Mouse (Mus musculus): ENCODE results near the gene Cadm1. TPM values are rescaled to one million over a fixed set of nuclear protein-coding genes. Genes with fewer than 3 reads are reported as not detected.

The Cadm1 gene
- total and polyA plus RNA-seq, 2 experiments from 2014 or later = 3.7 to 5.5 TPM

DNA sequence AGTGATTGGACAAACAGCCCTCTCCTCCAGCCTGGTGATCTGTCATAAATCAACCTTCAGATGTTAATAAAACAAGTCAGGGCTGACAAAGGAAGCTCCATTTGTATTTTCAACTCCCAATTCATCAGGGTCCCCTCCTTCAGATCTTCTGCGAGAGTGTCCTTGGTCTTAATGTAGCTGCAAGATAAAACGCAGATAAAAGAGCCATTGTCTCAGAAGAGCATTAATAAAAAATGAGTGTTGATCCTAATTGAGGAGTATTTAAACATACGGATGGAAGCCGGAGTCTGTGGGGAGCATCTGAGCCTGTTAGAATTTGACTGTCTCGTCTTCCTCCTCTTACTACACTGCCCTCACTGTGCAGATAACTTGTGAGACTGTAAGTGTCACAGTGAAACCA is 234.9 kb downstream of the Cadm1 start:
- ATAC-seq (ENCODE audit: insufficient read depth, low read depth) (no peak), DNase-seq (ENCODE audit: low spot score) (no peak)
- no peak for TF ChIP-seq CTCF (IDR thresholded peaks at IDR 0.05; ENCODE audit: low read depth)
- TF ChIP-seq EP300 (IDR thresholded peaks at IDR 0.05; ENCODE audit: low read depth) = no peak
- 58% methylated on average over 5 of the region's 5 CpGs for WGBS
- no peak overlapping the region for H3K4me2 ChIP-seq (ENCODE audit: low read depth, low read length)
- no peaks in the 10 kb centered on the region for H3K36me3 ChIP-seq (replicated peaks; ENCODE audit: control insufficient read depth, insufficient read depth, low read length)
- no peaks in the 10 kb centered on the region for H3K4me1 ChIP-seq (ENCODE audit: control insufficient read depth, insufficient read depth)
- H3K9ac ChIP-seq (replicated peaks; ENCODE audit: low read depth, low read length) = no peak overlapping the region
- H3K27me3 ChIP-seq (ENCODE audit: control insufficient read depth, insufficient read depth, low read length) = no peaks in the 10 kb centered on the region
- H3K4me3 ChIP-seq (ENCODE audit: low read depth, low read length) = no peak overlapping the region
- H3K9me3 ChIP-seq (replicated peaks; ENCODE audit: control insufficient read depth, low read length) = no peaks in the 10 kb centered on the region
- no peak overlapping the region for H3K27ac ChIP-seq (ENCODE audit: low read depth)

DNA sequence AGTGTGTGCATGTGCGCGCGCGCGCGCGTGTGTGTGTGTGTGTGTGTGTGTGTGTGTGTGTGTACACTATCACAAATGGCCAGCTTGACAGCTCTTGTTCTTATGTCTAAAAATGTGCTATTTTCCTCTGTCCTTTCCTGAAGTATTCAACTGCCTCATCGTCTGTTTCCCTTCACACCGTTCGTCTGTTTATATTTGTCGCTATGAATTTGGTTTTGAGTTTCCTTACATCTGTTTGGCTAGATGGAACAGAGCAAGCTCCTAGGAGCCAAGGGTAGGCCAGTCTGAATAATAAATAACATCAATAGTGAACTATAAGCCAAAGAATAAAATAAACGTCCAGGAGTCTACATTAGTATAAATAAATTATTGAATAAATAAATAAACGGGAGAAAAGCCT is 235.3 kb downstream of the Cadm1 start:
- Histone ChIP-seq H3K36me3 (replicated peaks; ENCODE audit: control insufficient read depth, insufficient read depth, low read length) (no peaks in the 10 kb centered on the region), H3K9me3 (replicated peaks; ENCODE audit: control insufficient read depth, low read length) (no peaks in the 10 kb centered on the region), H3K27me3 (ENCODE audit: control insufficient read depth, insufficient read depth, low read length) (no peaks in the 10 kb centered on the region), H3K9ac (replicated peaks; ENCODE audit: low read depth, low read length) (no peak overlapping the region), H3K27ac (ENCODE audit: low read depth) (no peak overlapping the region), H3K4me1 (ENCODE audit: control insufficient read depth, insufficient read depth) (no peaks in the 10 kb centered on the region), H3K4me3 (ENCODE audit: low read depth, low read length) (no peak overlapping the region), H3K4me2 (ENCODE audit: low read depth, low read length) (no peak overlapping the region)
- WGBS = 82% methylated on average over 13 of the region's 13 CpGs
- DNase-seq (ENCODE audit: low spot score) (no peak), ATAC-seq (ENCODE audit: insufficient read depth, low read depth) (no peak)
- TF ChIP-seq CTCF (IDR thresholded peaks at IDR 0.05; ENCODE audit: low read depth) = no peak
- no peak for TF ChIP-seq EP300 (IDR thresholded peaks at IDR 0.05; ENCODE audit: low read depth)

DNA sequence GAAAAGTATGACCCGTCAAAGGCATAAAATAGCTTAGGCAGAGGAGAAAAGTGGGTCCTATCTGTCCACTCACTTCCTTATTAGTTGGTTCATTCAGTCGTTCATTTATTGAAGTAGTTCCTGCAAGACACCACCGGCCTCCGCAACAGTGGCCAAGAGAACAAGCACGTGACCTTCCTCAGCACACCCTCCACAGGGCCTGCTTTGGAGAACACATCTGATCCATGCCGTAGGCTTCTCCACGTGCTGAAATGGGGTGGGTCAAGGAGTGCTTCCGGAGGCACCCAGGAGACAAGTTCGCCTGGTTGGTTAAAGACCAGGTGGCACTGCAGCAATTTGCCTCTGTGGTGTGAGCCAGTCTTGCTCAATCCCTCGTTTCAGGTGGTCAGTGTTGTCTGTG is 236.4 kb downstream of the Cadm1 start:
- Histone ChIP-seq H3K4me2 (ENCODE audit: low read depth, low read length) (no peak overlapping the region), H3K4me3 (ENCODE audit: low read depth, low read length) (no peak overlapping the region), H3K27ac (ENCODE audit: low read depth) (no peak overlapping the region), H3K9ac (replicated peaks; ENCODE audit: low read depth, low read length) (no peak overlapping the region), H3K4me1 (ENCODE audit: control insufficient read depth, insufficient read depth) (no peaks in the 10 kb centered on the region), H3K27me3 (ENCODE audit: control insufficient read depth, insufficient read depth, low read length) (no peaks in the 10 kb centered on the region), H3K36me3 (replicated peaks; ENCODE audit: control insufficient read depth, insufficient read depth, low read length) (no peaks in the 10 kb centered on the region), H3K9me3 (replicated peaks; ENCODE audit: control insufficient read depth, low read length) (no peaks in the 10 kb centered on the region)
- TF ChIP-seq CTCF (IDR thresholded peaks at IDR 0.05; ENCODE audit: low read depth) = no peak
- no peak for TF ChIP-seq EP300 (IDR thresholded peaks at IDR 0.05; ENCODE audit: low read depth)
- 76% methylated on average over 10 of the region's 10 CpGs for WGBS
- ATAC-seq (ENCODE audit: insufficient read depth, low read depth) (no peak), DNase-seq (ENCODE audit: low spot score) (no peak)

DNA sequence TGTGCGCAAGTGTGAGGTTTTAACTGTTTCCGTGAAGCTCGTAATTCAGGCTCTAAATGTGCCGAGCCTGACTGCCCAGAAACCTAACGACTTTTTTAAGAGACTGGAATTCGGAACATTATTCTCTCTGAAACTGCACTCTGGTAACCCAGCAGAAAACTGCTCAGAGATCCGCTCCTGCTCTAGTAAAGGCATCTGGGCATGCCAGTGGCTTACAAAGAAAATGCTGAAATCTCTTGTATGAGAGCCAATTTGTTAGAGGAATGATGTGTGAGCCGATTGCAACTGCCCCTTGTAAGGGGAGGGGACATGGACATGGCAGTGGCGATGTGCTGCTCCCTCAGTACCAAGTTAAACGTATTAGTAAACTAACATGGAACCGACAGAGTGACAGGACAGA is 240.9 kb downstream of the Cadm1 start:
- no peak for DNase-seq (ENCODE audit: low spot score)
- Histone ChIP-seq H3K27me3 (ENCODE audit: control insufficient read depth, insufficient read depth, low read length) (no peaks in the 10 kb centered on the region), H3K9ac (replicated peaks; ENCODE audit: low read depth, low read length) (no peak overlapping the region), H3K4me1 (ENCODE audit: control insufficient read depth, insufficient read depth) (no peaks in the 10 kb centered on the region; the same call in 1 of the 2 replicates), H3K4me3 (ENCODE audit: low read depth, low read length) (no peak overlapping the region), H3K36me3 (replicated peaks; ENCODE audit: control insufficient read depth, insufficient read depth, low read length) (no peaks in the 10 kb centered on the region), H3K27ac (ENCODE audit: low read depth) (no peak overlapping the region), H3K9me3 (replicated peaks; ENCODE audit: control insufficient read depth, low read length) (no peaks in the 10 kb centered on the region), H3K4me2 (ENCODE audit: low read depth, low read length) (no peak overlapping the region)
- ATAC-seq (ENCODE audit: insufficient read depth, low read depth) = no peak
- WGBS = 70% methylated on average over 11 of the region's 11 CpGs
- no peak for TF ChIP-seq CTCF (IDR thresholded peaks at IDR 0.05; ENCODE audit: low read depth)
- no peak for TF ChIP-seq EP300 (IDR thresholded peaks at IDR 0.05; ENCODE audit: low read depth)

DNA sequence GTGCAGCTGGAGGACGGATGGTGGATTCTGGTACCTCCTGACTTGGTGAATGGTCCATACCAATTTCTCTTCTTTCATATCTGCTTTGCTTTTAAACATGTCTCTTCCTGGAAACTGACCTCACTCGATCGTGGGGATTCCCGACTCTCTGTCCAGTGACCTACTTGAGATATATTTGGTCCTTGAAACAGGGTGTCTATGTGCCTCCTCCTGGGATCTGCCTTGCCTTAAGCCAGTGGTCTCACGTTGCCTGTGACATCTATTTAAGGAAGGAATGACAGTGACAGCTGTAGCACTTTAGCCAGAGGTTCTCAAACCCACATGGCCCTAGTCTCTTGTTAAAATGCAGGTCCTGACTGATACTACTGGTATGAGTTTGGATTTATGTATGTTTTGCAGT is 242.0 kb downstream of the Cadm1 start:
- H3K9me3 ChIP-seq (replicated peaks; ENCODE audit: control insufficient read depth, low read length) = no peaks in the 10 kb centered on the region
- WGBS = 25% methylated on average over 5 of the region's 5 CpGs
- H3K27ac ChIP-seq (ENCODE audit: low read depth) = no peak overlapping the region
- TF ChIP-seq EP300 (IDR thresholded peaks at IDR 0.05; ENCODE audit: low read depth) (no peak), CTCF (IDR thresholded peaks at IDR 0.05; ENCODE audit: low read depth) (no peak)
- H3K4me2 ChIP-seq (ENCODE audit: low read depth, low read length) = no peak overlapping the region
- no peaks in the 10 kb centered on the region; the same call in 1 of the 2 replicates for H3K4me1 ChIP-seq (ENCODE audit: control insufficient read depth, insufficient read depth)
- no peak for ATAC-seq (ENCODE audit: insufficient read depth, low read depth)
- no peaks in the 10 kb centered on the region for H3K27me3 ChIP-seq (ENCODE audit: control insufficient read depth, insufficient read depth, low read length)
- no peak overlapping the region for H3K9ac ChIP-seq (replicated peaks; ENCODE audit: low read depth, low read length)
- no peaks in the 10 kb centered on the region for H3K36me3 ChIP-seq (replicated peaks; ENCODE audit: control insufficient read depth, insufficient read depth, low read length)
- DNase-seq (ENCODE audit: low spot score) = no peak
- no peak overlapping the region for H3K4me3 ChIP-seq (ENCODE audit: low read depth, low read length)

DNA sequence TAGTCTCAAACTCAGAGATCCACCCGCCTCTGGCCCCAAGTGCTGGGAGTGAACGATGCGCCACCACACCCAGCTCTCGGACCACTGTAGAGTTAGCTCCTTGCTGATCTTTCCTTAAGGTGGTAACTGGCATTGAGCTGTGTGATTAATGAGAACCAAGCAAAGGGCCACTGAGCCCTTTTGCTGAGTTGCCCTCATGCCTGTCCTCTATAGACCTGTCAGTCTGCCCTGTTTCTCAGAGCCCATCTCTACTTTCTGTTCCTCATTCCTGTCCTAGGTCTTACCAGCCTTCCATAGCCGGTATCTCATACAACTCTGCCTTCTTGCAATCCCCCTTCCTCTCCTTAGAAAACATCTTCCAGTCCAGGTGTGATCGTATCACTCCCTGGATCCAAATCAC is 242.8 kb downstream of the Cadm1 start:
- 89% methylated on average over 6 of the region's 6 CpGs for WGBS
- no peaks in the 10 kb centered on the region for H3K36me3 ChIP-seq (replicated peaks; ENCODE audit: control insufficient read depth, insufficient read depth, low read length)
- no peak for ATAC-seq (ENCODE audit: insufficient read depth, low read depth)
- no peak overlapping the region for H3K4me2 ChIP-seq (ENCODE audit: low read depth, low read length)
- H3K9me3 ChIP-seq (replicated peaks; ENCODE audit: control insufficient read depth, low read length) = no peaks in the 10 kb centered on the region
- TF ChIP-seq CTCF (IDR thresholded peaks at IDR 0.05; ENCODE audit: low read depth) (no peak), EP300 (IDR thresholded peaks at IDR 0.05; ENCODE audit: low read depth) (no peak)
- H3K27ac ChIP-seq (ENCODE audit: low read depth) = no peak overlapping the region
- no peak overlapping the region for H3K9ac ChIP-seq (replicated peaks; ENCODE audit: low read depth, low read length)
- no peaks in the 10 kb centered on the region for H3K27me3 ChIP-seq (ENCODE audit: control insufficient read depth, insufficient read depth, low read length)
- H3K4me3 ChIP-seq (ENCODE audit: low read depth, low read length) = no peak overlapping the region
- H3K4me1 ChIP-seq (ENCODE audit: control insufficient read depth, insufficient read depth) = no peaks in the 10 kb centered on the region; the same call in 1 of the 2 replicates
- DNase-seq (ENCODE audit: low spot score) = no peak
